Mouse (Mus musculus) ES-Bruce4 (cell line): ENCODE data around the gene Zswim1.

Experiments
- EP300 ChIP-seq: IDR thresholded peaks from 2 replicates; pipeline ENCODE4 v1.6.1; 2011; ENCODE audit warnings: low read depth, low read length; ENCODE audit not compliant: insufficient read depth
- POLR2A ChIP-seq: IDR thresholded peaks from one replicate; pipeline ENCODE4 v1.8.1; 2011; ENCODE audit warnings: low read length; ENCODE audit not compliant: insufficient read depth

GRCm38 (mm10) chr2:164861094-164861493, 38.6 kb downstream of the Zswim1 start:
- TF ChIP-seq POLR2A (no peak), EP300 (no peak)
